Mouse (Mus musculus) Muller cell, postnatal 12 days (primary cell): ENCODE measurements around the gene Acsm4.

Experiments
- DNase-seq: peaks from one replicate; pipeline ENCODE4 v3.0.0-alpha.2; 2015; ENCODE audit errors: inconsistent ontology term

The Acsm4 gene

GRCm38 (mm10) chr7:119762166-119762697 is 72.4 kb downstream of the Acsm4 start:
- DNase-seq: no peak
